Mouse (Mus musculus) kidney, postnatal 0 days (tissue): ENCODE data around the gene Metap2. TPM values are rescaled to one million over a fixed set of nuclear protein-coding genes. Genes with fewer than 3 reads are reported as not detected.

ENCODE experiments used
- ATAC-seq: fragments of 200-750 bp; cut with Nextera tagmentation; replicated peaks from 2 replicates; pipeline ENCODE4 v1.8.0; 2017; ENCODE audit warnings: low read depth, moderate number of reproducible peaks, moderate TSS enrichment, moderate library complexity; ENCODE audit not compliant: low FRiP score
- DNase-seq: peaks from one replicate; pipeline ENCODE4 v3.0.0-alpha.2; 2016; ENCODE audit warnings: low spot score
- H3K27ac ChIP-seq: fragments of 300-500 bp; sonication (generic); 2 replicates; pipeline ENCODE4 v1.5.1; 2014; ENCODE audit warnings: mild to moderate bottlenecking
- H3K27me3 ChIP-seq: fragments of 300-500 bp; sonication (generic); 2 replicates; pipeline ENCODE4 v1.6.1; 2014; ENCODE audit warnings: low read length, mixed read lengths; ENCODE audit not compliant: insufficient read depth
- H3K36me3 ChIP-seq: fragments of 300-500 bp; sonication (generic); 2 replicates; pipeline ENCODE4 v1.6.1; 2014; ENCODE audit warnings: low read length, mixed read lengths; ENCODE audit not compliant: insufficient read depth
- H3K4me1 ChIP-seq: fragments of 300-500 bp; sonication (generic); replicated peaks from 2 replicates; pipeline ENCODE4 v1.6.1; 2014; ENCODE audit warnings: antibody characterized with exemption, low read length, mixed read lengths; ENCODE audit not compliant: insufficient read depth
- H3K4me2 ChIP-seq: fragments of 300-500 bp; sonication (generic); 2 replicates; pipeline ENCODE4 v1.6.1; 2014; ENCODE audit warnings: mild to moderate bottlenecking, low read length, moderate library complexity, mixed read lengths
- H3K4me3 ChIP-seq: fragments of 300-500 bp; sonication (generic); replicated peaks from 2 replicates; pipeline ENCODE4 v1.5.1; 2014; ENCODE audit warnings: low read depth, low read length
- H3K9ac ChIP-seq: fragments of 300-500 bp; sonication (generic); 2 replicates; pipeline ENCODE4 v1.6.1; 2014; ENCODE audit warnings: low read depth, low read length
- H3K9me3 ChIP-seq: fragments of 300-500 bp; sonication (generic); replicated peaks from 2 replicates; pipeline ENCODE4 v1.6.1; 2016; ENCODE audit warnings: low read length, inconsistent platforms, mixed read lengths
- CTCF ChIP-seq: IDR thresholded peaks from 2 replicates; pipeline ENCODE4 v1.5.1; 2016; ENCODE audit warnings: antibody characterized with exemption, low read depth, mild to moderate bottlenecking, moderate library complexity
- WGBS: fragments of 180-500 bp; shearing (Covaris S2); extraction: QIAGEN DNeasy Blood & Tissue Kit; methylation state at CpG from one replicate; pipeline ENCODE4 v1.1.7; 2014; 5-methylcytosine and 5-hydroxymethylcytosine counted together
- polyA plus RNA-seq: library from polyadenylated mRNA; unstranded; fragments of >200 nt; fragmentation: Nextera tagmentation; extraction: Ambion mirVana; gene quantifications from 2 replicates; pipeline ENCODE4 v1.2.1, GENCODE M21; 2015

Gene Metap2
- polyA plus RNA-seq: 187 and 188 TPM in 2 replicates

- Histone ChIP-seq H3K27me3 (no peaks in the 10 kb centered on the region), H3K4me1 (no peaks in the 10 kb centered on the region), H3K4me2 (no peak within 1 kb of the TSS), H3K27ac (no peak within 1 kb of the TSS), H3K36me3 (no peaks in the 10 kb centered on the region), H3K9me3 (no peaks in the 10 kb centered on the region), H3K9ac (no peak within 1 kb of the TSS), H3K4me3 (no peak within 1 kb of the TSS)
- 74% methylated on average over 7 of the region's 7 CpGs for WGBS
- DNase-seq (no peak), ATAC-seq (no peak)
- TF ChIP-seq CTCF: no peak
Measured at GRCm38 (mm10) chr10:93897043-93897646, at the start of gene Metap2. TSS of gene Metap2 (minus strand) at chr10:93897093.

DNA sequence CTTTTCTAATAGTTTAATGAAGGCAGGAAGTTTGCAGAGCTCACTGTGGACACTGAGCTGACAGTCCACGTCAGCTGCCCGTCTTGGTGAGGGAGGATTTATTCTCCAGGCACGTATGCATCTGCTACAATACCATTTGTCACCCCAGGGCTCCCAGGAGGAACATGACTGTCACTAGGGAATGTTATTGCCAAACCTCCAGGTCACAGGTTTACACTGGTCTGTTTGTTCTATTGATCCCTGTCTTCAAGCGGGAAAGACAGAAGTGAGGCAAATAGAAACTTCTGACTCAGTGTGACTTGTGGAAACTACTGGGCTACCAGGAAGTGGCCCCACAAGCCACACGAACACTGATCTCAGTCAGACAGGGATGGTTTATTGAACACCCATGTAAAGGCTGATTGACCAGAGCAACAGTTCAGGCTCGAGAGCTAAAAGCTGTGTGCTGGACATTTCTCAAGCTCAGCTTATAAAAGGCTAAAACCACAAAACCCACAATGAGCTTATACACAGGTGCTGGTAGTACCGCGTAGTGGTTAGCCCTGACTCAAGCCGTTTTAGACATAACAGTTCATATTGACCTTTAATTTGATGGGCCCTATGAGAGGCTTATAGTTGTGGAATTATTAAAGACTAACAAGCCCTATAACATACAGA, 49.1 kb upstream of the Metap2 start:
- ATAC-seq: no peak

GRCm38 (mm10) chr10:93945364-93945763, 48.5 kb upstream of the Metap2 start:
- DNase-seq: peak; percentile 82
- no peak overlapping the region for H3K27ac ChIP-seq
- WGBS: 12% methylated on average over 4 of the region's 4 CpGs

More for the DNA sequence above, 49.1 kb upstream of the Metap2 start:
- TF ChIP-seq CTCF: no peak
- DNase-seq: peak; percentile 5
- Histone ChIP-seq H3K9ac (no peak overlapping the region), H3K4me2 (no peak overlapping the region), H3K4me1 (0 out of 2 replicates have a peak, but pooled peaks cover 3% of the 10 kb centered on the region), H3K27me3 (no peaks in the 10 kb centered on the region), H3K36me3 (no peaks in the 10 kb centered on the region), H3K9me3 (no peaks in the 10 kb centered on the region), H3K4me3 (no peak overlapping the region), H3K27ac (no peak overlapping the region)
- 53% methylated on average over 9 of the region's 9 CpGs for WGBS

DNA sequence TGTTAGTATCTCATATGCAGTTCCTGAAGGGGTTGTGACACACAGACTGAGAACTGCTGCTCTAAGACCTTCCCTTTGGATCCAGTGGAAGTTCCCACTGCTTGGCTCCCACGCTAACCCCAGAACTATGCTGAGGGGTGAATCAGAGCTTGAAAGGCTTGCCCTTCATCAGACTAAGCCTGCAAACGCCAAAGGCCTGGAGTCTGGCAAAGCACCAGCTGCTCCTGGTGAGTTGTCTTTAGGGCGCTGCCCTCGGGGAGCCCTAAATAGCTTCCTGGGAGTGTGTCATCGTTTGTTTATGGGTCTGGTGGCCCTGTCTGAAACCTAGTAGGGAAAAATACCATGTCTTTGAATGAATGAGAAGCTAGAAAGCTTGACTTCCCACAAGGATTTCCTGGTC, 47.3 kb upstream of the Metap2 start:
- ATAC-seq: peak; percentile 36; the same call in 1 of the 2 replicates

More at GRCm38 (mm10) chr10:93945364-93945763, 48.5 kb upstream of the Metap2 start:
- TF ChIP-seq CTCF: peak; percentile 83
- no peaks in the 10 kb centered on the region for H3K27me3 ChIP-seq
- no peak overlapping the region for H3K4me3 ChIP-seq
- no peaks in the 10 kb centered on the region for H3K36me3 ChIP-seq
- H3K9me3 ChIP-seq: no peaks in the 10 kb centered on the region
- 0 out of 2 replicates have a peak, but pooled peaks cover 3% of the 10 kb centered on the region for H3K4me1 ChIP-seq
- no peak overlapping the region for H3K4me2 ChIP-seq
- H3K9ac ChIP-seq: no peak overlapping the region
- 0 out of 2 replicates have a peak, but pooled peaks have one; percentile 40 for ATAC-seq

DNA sequence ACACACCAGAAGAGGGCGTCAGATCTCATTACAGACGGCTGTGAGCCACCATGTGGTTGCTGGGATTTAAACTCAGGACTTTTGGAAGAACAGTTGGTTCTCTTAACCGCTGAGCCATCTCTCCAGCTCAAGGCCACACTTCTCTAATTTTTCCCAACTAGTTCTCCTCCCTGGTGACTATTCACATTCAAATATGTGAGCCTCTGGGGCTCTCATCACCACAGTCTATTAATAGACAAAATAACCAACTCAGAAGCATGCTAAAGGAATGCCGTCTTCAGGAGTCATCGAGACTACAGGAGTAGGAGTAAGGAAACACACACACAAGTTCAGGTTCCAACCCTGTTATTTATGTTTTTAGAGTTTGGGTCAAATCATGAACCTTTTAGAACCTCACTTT, 43.4 kb upstream of the Metap2 start:
- no peak for DNase-seq
- no peaks in the 10 kb centered on the region for H3K36me3 ChIP-seq
- no peak overlapping the region for H3K27ac ChIP-seq
- 75% methylated on average over 5 of the region's 5 CpGs for WGBS
- H3K9ac ChIP-seq: no peak overlapping the region
- no peaks in the 10 kb centered on the region for H3K27me3 ChIP-seq
- no peaks in the 10 kb centered on the region for H3K4me1 ChIP-seq
- TF ChIP-seq CTCF: no peak
- H3K9me3 ChIP-seq: no peaks in the 10 kb centered on the region
- H3K4me3 ChIP-seq: no peak overlapping the region
- ATAC-seq: no peak
- no peak overlapping the region for H3K4me2 ChIP-seq

More for the DNA sequence above, 47.3 kb upstream of the Metap2 start:
- TF ChIP-seq CTCF: no peak
- no peaks in the 10 kb centered on the region for H3K36me3 ChIP-seq
- H3K4me1 ChIP-seq: 0 out of 2 replicates have a peak, but pooled peaks cover 3% of the 10 kb centered on the region
- H3K9me3 ChIP-seq: no peaks in the 10 kb centered on the region
- DNase-seq: no peak
- H3K4me2 ChIP-seq: no peak overlapping the region
- H3K27ac ChIP-seq: no peak overlapping the region
- H3K27me3 ChIP-seq: no peaks in the 10 kb centered on the region
- WGBS: 27% methylated on average over 5 of the region's 5 CpGs
- H3K9ac ChIP-seq: no peak overlapping the region
- H3K4me3 ChIP-seq: no peak overlapping the region

- no peaks in the 10 kb centered on the region for H3K27me3 ChIP-seq
- ATAC-seq (no peak), DNase-seq (no peak)
- no peak overlapping the region for H3K4me3 ChIP-seq
- WGBS: 87% methylated on average over 8 of the region's 8 CpGs
- no peak overlapping the region for H3K9ac ChIP-seq
- no peak for TF ChIP-seq CTCF
- H3K4me2 ChIP-seq: no peak overlapping the region
- no peaks in the 10 kb centered on the region for H3K9me3 ChIP-seq
- H3K27ac ChIP-seq: no peak overlapping the region
- H3K4me1 ChIP-seq: no peaks in the 10 kb centered on the region
- H3K36me3 ChIP-seq: no peaks in the 10 kb centered on the region
Measured at GRCm38 (mm10) chr10:93939676-93940075, 42.8 kb upstream of the Metap2 start.
